8 mouse cellular contexts compared by ENCODE assay signal in genomic region chr3:97032053-97032496, GRCm38 (mm10).
DNase-seq lines count a peak whose midpoint lies in the region; ATAC-seq and TF ChIP-seq lines count a peak whose summit lies in the region.

No protein-coding gene starts in this region.

- TF ChIP-seq CTCF in lung, adult 2 months (IDR thresholded peaks at IDR 0.05; ENCODE audit: insufficient read depth, low read length), result no peak

- no peaks in the 10 kb centered on the region for H3K36me3 ChIP-seq in heart, embryonic 16.5 days (ENCODE audit: control insufficient read depth, insufficient read depth)
- H3K36me3 ChIP-seq in stomach, embryonic 14.5 days (ENCODE audit: control insufficient read depth, insufficient read depth, low read length), result no peaks in the 10 kb centered on the region

- peak; percentile 54 for ATAC-seq in heart, embryonic 16.5 days (replicated peaks; ENCODE audit: extremely low read depth, insufficient read depth, low FRiP score)
- ATAC-seq in stomach, embryonic 14.5 days (ENCODE audit: insufficient number of reproducible peaks, insufficient read depth, low FRiP score, low read depth), result no peak

- DNase-seq in lung, adult 18-20 months, result peak; percentile 20 to 40
- no peak for DNase-seq in lung, postnatal 25 days (ENCODE audit: low spot score)
- no peak for DNase-seq in lung, adult 2 months
- DNase-seq in ovary, postnatal 36 days (ENCODE audit: low spot score), result no peak
- DNase-seq in frontal cortex, postnatal 36 days (ENCODE audit: low spot score in 2 of 2), result no peak
- DNase-seq in spleen, postnatal 10 days (ENCODE audit: low spot score in 2 of 2), result no peak

- peak overlapping the region; percentile 64 for H3K9ac ChIP-seq in heart, embryonic 16.5 days (ENCODE audit: low read length)
- H3K9ac ChIP-seq in stomach, embryonic 14.5 days (replicated peaks; ENCODE audit: low read depth, low read length), result no peak overlapping the region

- peaks cover 13% of the 10 kb centered on the region for H3K4me1 ChIP-seq in heart, embryonic 16.5 days (ENCODE audit: control insufficient read depth, insufficient read depth, low read length)
- H3K4me1 ChIP-seq in lung, adult 2 months (ENCODE audit: control insufficient read depth, insufficient read depth, low read length), result peaks cover 9% of the 10 kb centered on the region
- 0 out of 2 replicates have a peak, but pooled peaks cover 5% of the 10 kb centered on the region for H3K4me1 ChIP-seq in stomach, embryonic 14.5 days (ENCODE audit: control insufficient read depth, insufficient read depth, low read length)

- H3K27ac ChIP-seq in heart, embryonic 16.5 days (ENCODE audit: low read length), result peak overlapping the region; percentile 76
- H3K27ac ChIP-seq in stomach, embryonic 14.5 days (ENCODE audit: low read length), result no peak overlapping the region

- peak overlapping the region; percentile 63 for H3K4me2 ChIP-seq in heart, embryonic 16.5 days (ENCODE audit: low read depth, low read length)
- H3K4me2 ChIP-seq in stomach, embryonic 14.5 days (replicated peaks; ENCODE audit: low read depth, low read length), result peak overlapping the region; percentile 51

- no peaks in the 10 kb centered on the region for H3K9me3 ChIP-seq in heart, embryonic 16.5 days (replicated peaks; ENCODE audit: control insufficient read depth, low read length)
- no peaks in the 10 kb centered on the region for H3K9me3 ChIP-seq in stomach, embryonic 14.5 days (ENCODE audit: control insufficient read depth, low read depth, low read length)

- WGBS in heart, embryonic 16.5 days, result under 1% methylated on average over 10 of the region's 10 CpGs
- 9% methylated on average over 10 of the region's 10 CpGs for WGBS in lung, adult 2 months
- 1% methylated on average over 10 of the region's 10 CpGs for WGBS in stomach, embryonic 14.5 days

- peak overlapping the region; percentile 40 for H3K4me3 ChIP-seq in heart, embryonic 16.5 days (ENCODE audit: low read length)
- H3K4me3 ChIP-seq in lung, adult 2 months (replicated peaks; ENCODE audit: extremely low read depth, low read depth, low read length), result peak overlapping the region; percentile 22
- peak overlapping the region; percentile 30 for H3K4me3 ChIP-seq in stomach, embryonic 14.5 days (ENCODE audit: low read depth, low read length)

- 0 out of 2 replicates have a peak, but pooled peaks cover 5% of the 10 kb centered on the region for H3K27me3 ChIP-seq in heart, embryonic 16.5 days (ENCODE audit: control insufficient read depth, insufficient read depth, low read length)
- no peaks in the 10 kb centered on the region for H3K27me3 ChIP-seq in stomach, embryonic 14.5 days (ENCODE audit: control insufficient read depth, insufficient read depth, low read length)

- no peak; the same call in 1 of the 2 replicates for TF ChIP-seq POLR2A in lung, adult 2 months (IDR thresholded peaks at IDR 0.05; ENCODE audit: borderline replicate concordance, extremely low read depth, low read depth, low read length)

Comparison
In these comparisons a context has a peak if more than half of its experiments do, and no peak if none do; other contexts are left out.
1. DNase-seq: peak in lung, adult 18-20 months (2 of 2); none in lung, postnatal 25 days (single experiment), lung, adult 2 months (single experiment), ovary, postnatal 36 days (single experiment), frontal cortex, postnatal 36 days (0 of 2) and spleen, postnatal 10 days (0 of 2).
2. Peak in every context shown above with its lines, with median percentiles within 50 percentile points of each other: H3K4me3 ChIP-seq.